Mouse (Mus musculus) embryo, embryonic 10 days (tissue): ENCODE data around the gene Lmbr1l.
A peak's percentile ranks its signal among the peaks of the same experiment; 100 is the strongest.

Experiments
- DNase-seq: peaks from one replicate; pipeline ENCODE4 v3.0.0-alpha.2; 2015; ENCODE audit warnings: low spot score

Lmbr1l gene

GRCm38 (mm10) chr15:98895635-98896589 lies 22.1 kb downstream of the Lmbr1l start:
- peak; percentile 85 for DNase-seq

DNA sequence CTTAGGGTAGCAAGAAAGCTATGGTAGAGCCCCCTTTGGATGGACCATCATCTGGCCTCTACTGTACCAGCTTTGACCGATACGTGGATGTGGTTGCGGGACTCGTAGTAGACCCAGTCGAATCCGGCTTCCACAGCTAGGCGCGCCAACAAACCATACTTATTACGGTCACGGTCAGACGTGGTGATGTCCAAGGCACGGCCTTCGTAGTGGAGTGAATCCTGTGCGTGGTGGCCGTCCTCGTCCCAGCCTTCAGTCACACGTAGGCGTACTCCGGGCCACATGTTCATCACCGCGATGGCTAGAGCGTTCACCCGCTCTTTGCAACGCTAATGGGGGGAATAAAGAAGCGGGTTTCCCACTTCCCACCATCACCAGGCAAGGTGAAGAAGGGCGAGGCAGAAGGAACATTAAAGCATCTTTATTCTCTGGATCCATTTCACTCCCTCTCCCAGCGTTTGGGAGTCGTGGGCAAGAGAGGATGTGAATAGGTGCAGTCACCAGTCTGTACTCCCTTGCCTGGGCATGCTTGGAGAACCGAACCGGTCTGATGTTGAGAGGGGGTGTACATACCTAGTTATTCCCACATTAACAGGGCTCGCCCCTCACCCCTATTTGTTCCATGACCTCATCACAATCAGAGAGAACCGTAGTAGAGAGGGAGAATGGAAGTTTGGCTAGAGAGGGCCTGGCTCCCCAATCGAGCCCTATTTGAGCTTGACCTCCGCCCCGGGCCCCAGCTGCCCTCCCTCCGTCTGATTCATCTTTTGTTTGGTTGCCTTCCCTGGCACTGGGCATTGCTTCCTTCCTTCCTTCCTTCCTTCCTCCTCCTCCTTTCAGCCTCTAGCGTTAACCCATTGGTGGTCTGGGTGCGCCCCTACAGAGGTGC lies 23.0 kb downstream of the Lmbr1l start:
- peak; percentile 43 for DNase-seq

- peak; percentile 48 for DNase-seq
These were observed 23.9 kb downstream of the Lmbr1l start, which contains the start of gene Rhebl1 for GRCm38 (mm10) chr15:98893940-98894745. Rhebl1 (minus strand) TSS chr15:98894540.

DNA sequence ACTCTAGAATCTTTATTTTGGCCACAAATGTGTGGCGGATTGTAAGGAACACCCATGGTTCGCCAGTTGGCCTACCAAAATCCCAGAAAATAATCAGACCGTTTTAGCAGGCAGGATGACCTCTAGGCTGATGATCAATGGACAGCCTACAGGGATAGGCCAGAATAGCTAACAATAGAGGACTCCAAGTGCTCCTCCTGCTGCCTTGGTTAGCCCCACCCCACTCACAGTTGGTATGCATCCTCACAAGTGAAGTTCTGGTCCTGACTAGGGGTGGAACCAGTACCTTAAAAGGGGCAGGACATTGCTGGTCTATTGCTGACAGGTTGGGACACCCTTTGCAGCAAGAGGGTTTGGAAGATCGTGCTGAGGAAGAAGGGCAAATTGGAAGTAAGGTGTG lies 25.0 kb downstream of the Lmbr1l start:
- no peak for DNase-seq

- DNase-seq = peak; percentile 90
These were observed 26.0 kb downstream of the Lmbr1l start for GRCm38 (mm10) chr15:98891907-98892606.

DNA sequence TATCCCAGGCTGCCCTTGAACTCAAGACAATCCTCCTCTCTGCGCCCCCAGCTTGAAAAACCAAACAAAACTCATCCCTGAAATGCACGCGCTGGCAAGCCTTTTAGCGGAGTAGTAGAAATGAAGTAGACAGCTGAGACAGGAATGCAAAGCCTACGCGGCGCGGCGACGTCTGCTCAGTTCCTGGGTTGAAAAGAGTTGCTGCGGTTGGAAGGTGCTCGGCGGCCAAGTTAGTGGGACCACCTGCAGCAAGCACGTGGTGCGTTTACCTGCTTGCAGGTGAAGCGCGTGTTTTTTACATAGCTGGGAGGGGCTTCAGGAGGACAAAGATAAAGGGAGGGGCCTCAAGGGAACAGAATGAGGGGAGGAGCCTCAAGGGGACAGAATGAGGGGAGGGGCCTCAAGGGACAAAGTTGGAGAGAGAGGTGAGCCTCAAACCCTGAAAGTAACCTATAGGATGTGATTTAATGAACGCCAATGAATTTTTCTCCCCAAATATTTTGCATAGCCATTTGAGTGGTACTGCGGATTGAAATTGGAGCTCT lies 26.8 kb downstream of the Lmbr1l start:
- DNase-seq = peak; percentile 37

DNA sequence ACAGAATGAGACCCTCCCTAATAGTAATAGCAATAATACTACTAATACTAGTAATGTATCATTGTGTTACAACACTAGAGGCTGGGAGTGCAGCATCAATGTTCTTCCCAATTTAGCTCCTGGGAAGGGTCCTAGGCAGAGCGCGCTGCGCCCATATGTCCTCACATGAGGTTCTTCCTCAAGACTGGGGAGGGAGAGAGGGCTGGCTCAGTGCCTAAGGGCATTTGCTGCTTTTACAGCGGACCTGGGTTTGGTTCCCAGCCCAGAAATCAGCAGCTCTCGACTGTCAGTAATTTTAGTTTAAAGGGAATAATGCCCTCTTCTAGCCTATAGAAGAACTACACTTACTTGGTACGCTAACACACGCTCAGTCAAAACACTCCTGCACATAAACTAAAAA lies 30.5 kb downstream of the Lmbr1l start:
- DNase-seq = no peak

GRCm38 (mm10) chr15:98886667-98887387 lies 31.2 kb downstream of the Lmbr1l start:
- DNase-seq = no peak

GRCm38 (mm10) chr15:98884106-98884505 lies 33.9 kb downstream of the Lmbr1l start:
- DNase-seq = no peak

- no peak for DNase-seq
These were observed 34.4 kb downstream of the Lmbr1l start for GRCm38 (mm10) chr15:98883661-98884060.

DNA sequence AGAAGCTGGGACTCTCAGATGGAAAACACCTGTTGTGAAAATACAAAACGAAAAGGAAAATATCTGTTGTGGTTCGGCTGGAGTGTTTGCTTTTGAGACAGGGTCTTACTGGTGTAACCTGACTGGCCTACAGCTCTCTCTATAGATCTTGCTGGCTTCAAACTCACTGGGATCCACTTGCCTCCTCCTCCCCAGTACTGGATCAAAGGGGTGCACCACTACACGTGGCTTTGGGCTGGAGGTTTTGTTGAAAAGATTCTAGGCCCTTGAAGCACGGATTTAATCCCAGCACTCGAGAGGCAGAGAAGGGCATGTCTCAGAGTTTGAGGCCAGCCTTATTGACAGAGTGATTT lies 36.4 kb downstream of the Lmbr1l start:
- DNase-seq = no peak

DNA sequence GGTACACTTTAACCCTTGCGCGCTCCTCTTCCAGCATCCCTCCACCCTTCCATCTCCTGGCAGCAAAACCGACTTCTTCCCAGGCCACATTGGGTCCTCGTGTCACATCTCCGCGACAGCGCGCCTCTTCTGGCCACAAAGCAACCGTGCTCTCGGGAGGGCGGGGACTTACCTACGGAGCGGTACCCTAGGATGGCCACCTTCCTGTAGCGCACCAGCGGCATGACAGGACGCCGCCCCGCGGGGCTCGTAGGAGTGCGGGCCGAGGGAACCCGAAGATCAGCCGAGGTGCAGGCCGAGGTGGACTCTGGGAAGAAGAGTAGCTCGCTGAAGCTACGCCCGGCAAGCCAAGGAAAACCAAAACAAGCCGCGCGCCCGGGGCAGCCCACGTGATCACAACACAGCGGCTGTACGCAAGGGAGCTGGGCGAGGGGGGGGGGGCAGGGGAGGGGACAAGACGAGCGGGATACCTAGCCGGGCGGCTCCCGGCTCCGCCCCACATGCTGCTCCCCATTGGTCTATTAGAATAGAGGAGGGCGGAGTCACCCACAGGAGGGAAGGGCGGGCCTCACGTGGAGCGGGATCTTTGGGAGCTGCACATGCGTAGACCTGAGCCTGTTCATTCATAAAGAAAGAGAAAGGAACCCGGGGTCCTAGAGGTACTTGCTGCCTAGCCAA lies 36.9 kb downstream of the Lmbr1l start:
- peak; percentile 98 for DNase-seq

DNA sequence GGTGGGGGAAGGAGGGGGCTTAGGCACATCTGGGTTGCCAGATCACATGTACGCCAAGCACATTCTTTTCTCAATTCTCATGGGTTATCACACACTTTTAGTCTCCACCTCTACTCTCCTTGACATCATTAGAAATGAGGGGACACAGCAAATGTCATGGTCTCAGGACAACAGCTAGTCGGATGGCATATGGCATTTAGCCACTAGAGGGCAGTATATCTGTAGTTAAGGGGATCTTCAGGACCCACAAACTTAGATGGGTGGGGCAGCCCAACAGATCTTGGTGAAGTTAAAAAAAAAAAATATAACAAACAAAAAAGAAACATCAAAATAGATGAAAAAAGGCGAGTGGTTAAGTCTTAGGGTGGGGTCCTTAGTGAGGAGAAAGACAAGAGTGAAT lies 40.7 kb downstream of the Lmbr1l start:
- peak; percentile 91 for DNase-seq

GRCm38 (mm10) chr15:98871916-98872888 lies 45.8 kb downstream of the Lmbr1l start:
- peak; percentile 98 for DNase-seq

DNA sequence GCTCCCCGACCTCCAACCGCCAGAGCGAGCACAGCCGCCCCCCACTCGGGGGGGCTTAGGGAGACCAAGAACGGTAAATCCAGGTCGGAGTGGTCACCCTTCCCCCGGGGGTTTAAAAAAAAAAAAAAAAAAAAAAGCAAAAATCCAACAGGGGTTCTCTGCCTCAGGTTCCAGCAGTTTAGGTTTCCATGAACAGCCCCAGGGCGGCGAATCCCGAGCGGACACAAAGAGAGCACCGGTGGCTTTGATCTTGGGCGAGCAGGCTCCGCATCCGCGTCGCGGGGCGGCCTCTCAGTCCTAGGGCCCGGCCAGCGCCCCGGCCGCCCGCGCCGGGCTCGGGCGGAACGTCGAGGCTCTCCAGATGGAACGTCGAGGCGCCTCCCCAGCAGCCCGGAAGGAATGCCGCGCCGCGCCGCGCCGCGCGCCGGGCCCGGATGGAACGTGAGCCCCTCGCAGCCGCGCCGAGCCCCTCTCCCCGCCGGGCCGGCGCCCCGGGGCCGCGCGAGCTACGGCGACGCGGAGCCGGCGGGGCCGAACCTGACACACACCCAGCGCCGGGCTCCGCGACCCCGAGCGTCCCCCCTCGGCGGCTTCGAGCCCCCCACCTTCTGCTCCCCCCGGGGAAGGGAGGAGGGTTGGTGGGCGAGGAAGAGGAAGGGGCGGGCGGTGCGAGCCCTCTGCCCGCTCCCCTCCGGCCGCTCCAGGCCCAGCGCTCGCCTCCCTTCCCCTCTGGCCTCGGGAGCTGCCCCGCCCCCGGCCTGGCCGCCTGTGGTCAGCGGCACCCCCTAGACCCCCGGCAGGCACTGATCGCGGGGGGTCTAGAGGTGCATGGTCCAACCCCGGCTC lies 46.7 kb downstream of the Lmbr1l start, which contains the start of gene Kmt2d:
TSS of gene Kmt2d (minus strand) at position 135 of the 846 bp plus-strand sequence.
- peak; percentile 55 for DNase-seq

GRCm38 (mm10) chr15:98870179-98871069 lies 47.6 kb downstream of the Lmbr1l start:
- DNase-seq = no peak
